Mouse (Mus musculus): Measurements from ENCODE around the gene Ywhae. TPM values are rescaled to one million over a fixed set of nuclear protein-coding genes. Genes with fewer than 3 reads are reported as not detected.
"Not testable (repeated sequence)": the region's sequence is repeated elsewhere in the genome, so short reads cannot be mapped to it uniquely, and the experiment has no call there.

The Ywhae gene
- polyA plus RNA-seq, 1 experiment from 2014 or later: 1,436 TPM

GRCm38 (mm10) chr11:75715556-75715955 is 17.1 kb upstream of the Ywhae start:
- Histone ChIP-seq H3K9ac (no peak overlapping the region), H3K4me3 (replicated peaks) (no peak overlapping the region), H3K4me2 (0 out of 2 replicates have a peak overlapping the region, but pooled peaks have one; percentile 4), H3K9me3 (no peaks in the 10 kb centered on the region), H3K27ac (no peak overlapping the region), H3K4me1 (no peaks in the 10 kb centered on the region), H3K36me3 (replicated peaks) (no peaks in the 10 kb centered on the region), H3K27me3 (no peaks in the 10 kb centered on the region)
- 17% methylated on average over 12 of the region's 12 CpGs for WGBS
- ATAC-seq (ENCODE audit: low FRiP score): no peak

- ATAC-seq (ENCODE audit: low FRiP score): no peak
- 85% methylated on average over 8 of the region's 8 CpGs for whole genome bisulfite sequencing
- no peaks in the 10 kb centered on the region for H3K4me1 ChIP-seq
Observed at GRCm38 (mm10) chr11:75716661-75717325, 15.9 kb upstream of the Ywhae start.

GRCm38 (mm10) chr11:75722339-75722738 is 10.3 kb upstream of the Ywhae start:
- no peak for ATAC-seq (ENCODE audit: low FRiP score)
- no peak overlapping the region for H3K4me3 ChIP-seq (replicated peaks)
- no peaks in the 10 kb centered on the region for H3K36me3 ChIP-seq (replicated peaks)
- no peaks in the 10 kb centered on the region for H3K4me1 ChIP-seq
- no peak overlapping the region for H3K27ac ChIP-seq
- H3K9me3 ChIP-seq: no peaks in the 10 kb centered on the region; the same call in 1 of the 2 replicates
- H3K9ac ChIP-seq: no peak overlapping the region
- no peak overlapping the region for H3K4me2 ChIP-seq
- H3K27me3 ChIP-seq: no peaks in the 10 kb centered on the region
- WGBS: 72% methylated on average over 4 of the region's 4 CpGs

More at GRCm38 (mm10) chr11:75716661-75717325, 15.9 kb upstream of the Ywhae start:
- Histone ChIP-seq H3K9ac (no peak overlapping the region), H3K4me3 (replicated peaks) (no peak overlapping the region), H3K27ac (no peak overlapping the region), H3K27me3 (no peaks in the 10 kb centered on the region), H3K4me2 (no peak overlapping the region), H3K9me3 (no peaks in the 10 kb centered on the region; the same call in 1 of the 2 replicates), H3K36me3 (replicated peaks) (no peaks in the 10 kb centered on the region)

GRCm38 (mm10) chr11:75727168-75727567 is 5.5 kb upstream of the Ywhae start:
- 72% methylated on average over 2 of the region's 2 CpGs for WGBS
- Histone ChIP-seq H3K36me3 (replicated peaks) (no peaks in the 10 kb centered on the region), H3K27me3 (no peaks in the 10 kb centered on the region), H3K4me3 (replicated peaks) (no peak overlapping the region), H3K4me2 (no peak overlapping the region), H3K9me3 (no peaks in the 10 kb centered on the region), H3K9ac (no peak overlapping the region), H3K4me1 (peaks cover 8% of the 10 kb centered on the region), H3K27ac (no peak overlapping the region)
- no peak for ATAC-seq (ENCODE audit: low FRiP score)

GRCm38 (mm10) chr11:75727659-75728058 is 5.0 kb upstream of the Ywhae start:
- H3K4me2 ChIP-seq; ATAC-seq (ENCODE audit: low FRiP score); H3K9me3 ChIP-seq; H3K27ac ChIP-seq; H3K36me3 ChIP-seq (replicated peaks); H3K9ac ChIP-seq; H3K4me3 ChIP-seq (replicated peaks); H3K27me3 ChIP-seq: not testable (repeated sequence)
- WGBS: 91% methylated on average over 6 of the region's 6 CpGs
- peaks cover 12% of the 10 kb centered on the region for H3K4me1 ChIP-seq

- Histone ChIP-seq H3K4me2 (peak overlapping the region; percentile 74), H3K27me3 (no peaks in the 10 kb centered on the region), H3K9me3 (no peaks in the 10 kb centered on the region), H3K4me1 (peaks cover 41% of the 10 kb centered on the region), H3K36me3 (replicated peaks) (peaks cover 13% of the 10 kb centered on the region), H3K4me3 (replicated peaks) (peak overlapping the region; percentile 96), H3K9ac (peak overlapping the region; percentile 98), H3K27ac (peak overlapping the region; percentile 98)
- under 1% methylated on average over 47 of the region's 52 CpGs for WGBS
- peak; percentile 58 for ATAC-seq (ENCODE audit: low FRiP score)
Observed at GRCm38 (mm10) chr11:75733227-75733940, 715 bp downstream of the Ywhae start.

- no peak for ATAC-seq (ENCODE audit: low FRiP score)
- peak overlapping the region; percentile 96 for H3K4me3 ChIP-seq (replicated peaks)
- WGBS: 84% methylated on average over 5 of the region's 5 CpGs
- peaks cover 26% of the 10 kb centered on the region for H3K36me3 ChIP-seq (replicated peaks)
- peaks cover 44% of the 10 kb centered on the region for H3K4me1 ChIP-seq
- no peaks in the 10 kb centered on the region for H3K9me3 ChIP-seq
- peak overlapping the region; percentile 54; the same call in 1 of the 2 replicates for H3K9ac ChIP-seq
- no peak overlapping the region for H3K27ac ChIP-seq
- no peaks in the 10 kb centered on the region for H3K27me3 ChIP-seq
- peak overlapping the region; percentile 74 for H3K4me2 ChIP-seq
Observed at GRCm38 (mm10) chr11:75735462-75736252, 3.0 kb downstream of the Ywhae start.

GRCm38 (mm10) chr11:75736978-75737377 is 4.3 kb downstream of the Ywhae start:
- Histone ChIP-seq H3K36me3 (replicated peaks) (peaks cover 29% of the 10 kb centered on the region), H3K27ac (no peak overlapping the region), H3K9ac (no peak overlapping the region), H3K4me3 (replicated peaks) (0 out of 2 replicates have a peak overlapping the region, but pooled peaks have one; percentile 11), H3K27me3 (no peaks in the 10 kb centered on the region), H3K4me1 (peaks cover 36% of the 10 kb centered on the region), H3K4me2 (peak overlapping the region; percentile 27), H3K9me3 (no peaks in the 10 kb centered on the region)
- ATAC-seq (ENCODE audit: low FRiP score): no peak
- 75% methylated on average over 3 of the region's 3 CpGs for WGBS

- Histone ChIP-seq H3K36me3 (replicated peaks) (peaks cover 34% of the 10 kb centered on the region), H3K4me2 (no peak overlapping the region; the same call in 1 of the 2 replicates), H3K9ac (no peak overlapping the region), H3K27ac (no peak overlapping the region), H3K9me3 (no peaks in the 10 kb centered on the region), H3K4me1 (peaks cover 32% of the 10 kb centered on the region), H3K4me3 (replicated peaks) (no peak overlapping the region), H3K27me3 (no peaks in the 10 kb centered on the region)
- 92% methylated on average over 2 of the region's 2 CpGs for WGBS
- ATAC-seq (ENCODE audit: low FRiP score): no peak
Observed at GRCm38 (mm10) chr11:75737806-75738476, 5.3 kb downstream of the Ywhae start.

- ATAC-seq (ENCODE audit: low FRiP score): no peak
- Histone ChIP-seq H3K9ac (no peak overlapping the region), H3K27me3 (no peaks in the 10 kb centered on the region), H3K9me3 (no peaks in the 10 kb centered on the region), H3K4me2 (no peak overlapping the region), H3K36me3 (replicated peaks) (peaks cover 38% of the 10 kb centered on the region), H3K4me1 (peaks cover 32% of the 10 kb centered on the region), H3K4me3 (replicated peaks) (no peak overlapping the region), H3K27ac (no peak overlapping the region)
- 95% methylated on average over 7 of the region's 7 CpGs for WGBS
Observed at GRCm38 (mm10) chr11:75738477-75738821, 5.8 kb downstream of the Ywhae start.

- Histone ChIP-seq H3K4me1 (peaks cover 24% of the 10 kb centered on the region), H3K9me3 (no peaks in the 10 kb centered on the region), H3K27me3 (no peaks in the 10 kb centered on the region), H3K9ac (no peak overlapping the region), H3K36me3 (replicated peaks) (peaks cover 47% of the 10 kb centered on the region), H3K4me2 (no peak overlapping the region), H3K4me3 (replicated peaks) (no peak overlapping the region), H3K27ac (no peak overlapping the region)
- no peak for ATAC-seq (ENCODE audit: low FRiP score)
- WGBS: 81% methylated on average over 3 of the region's 3 CpGs
Observed at GRCm38 (mm10) chr11:75740204-75740603, 7.5 kb downstream of the Ywhae start.

GRCm38 (mm10) chr11:75741615-75742014 is 8.9 kb downstream of the Ywhae start:
- Histone ChIP-seq H3K27ac (no peak overlapping the region), H3K9ac (no peak overlapping the region), H3K4me1 (peaks cover 14% of the 10 kb centered on the region), H3K27me3 (no peaks in the 10 kb centered on the region), H3K36me3 (replicated peaks) (peaks cover 46% of the 10 kb centered on the region), H3K9me3 (no peaks in the 10 kb centered on the region), H3K4me2 (no peak overlapping the region), H3K4me3 (replicated peaks) (no peak overlapping the region)
- no peak for ATAC-seq (ENCODE audit: low FRiP score)
- WGBS: 96% methylated on average over 3 of the region's 3 CpGs

All from forebrain, embryonic 12.5 days (tissue).